Mouse (Mus musculus) G1E-ER4 (cell line): Measurements from ENCODE around the gene Nbl1. TPM values are rescaled to one million over a fixed set of nuclear protein-coding genes. Genes with fewer than 3 reads are reported as not detected.

ENCODE experiments used
- GATA1 ChIP-seq: IDR thresholded peaks from one replicate; pipeline ENCODE4 v1.8.0; 2012; ENCODE audit warnings: low read length, inconsistent platforms
- polyA plus RNA-seq: library from polyadenylated mRNA; stranded (reverse); fragments of >175 nt; gene quantifications from 2 replicates; pipeline ENCODE4 v1.2.3, GENCODE M21; 2012

Nbl1 gene
- polyA plus RNA-seq, 1 experiment, result 0.29 TPM

DNA sequence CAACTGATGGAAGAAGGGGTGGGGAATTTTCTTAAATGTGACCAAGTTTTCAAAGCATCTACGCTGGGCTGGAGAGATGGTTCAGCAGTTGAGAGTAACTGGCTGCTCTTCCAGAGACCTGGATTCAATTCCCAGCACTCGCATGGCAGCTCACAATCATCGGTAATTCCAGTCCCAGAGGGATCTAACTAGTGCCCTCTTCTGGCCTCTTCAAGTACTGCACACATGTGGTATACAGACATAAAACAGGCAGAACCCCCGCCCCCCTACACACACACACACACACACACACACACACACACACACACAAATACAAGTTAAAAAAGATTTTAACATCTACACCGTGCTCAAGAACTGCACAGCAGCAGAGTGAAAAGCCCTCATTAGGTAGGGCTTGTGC lies 22.9 kb upstream of the Nbl1 start:
- no peak for TF ChIP-seq GATA1

DNA sequence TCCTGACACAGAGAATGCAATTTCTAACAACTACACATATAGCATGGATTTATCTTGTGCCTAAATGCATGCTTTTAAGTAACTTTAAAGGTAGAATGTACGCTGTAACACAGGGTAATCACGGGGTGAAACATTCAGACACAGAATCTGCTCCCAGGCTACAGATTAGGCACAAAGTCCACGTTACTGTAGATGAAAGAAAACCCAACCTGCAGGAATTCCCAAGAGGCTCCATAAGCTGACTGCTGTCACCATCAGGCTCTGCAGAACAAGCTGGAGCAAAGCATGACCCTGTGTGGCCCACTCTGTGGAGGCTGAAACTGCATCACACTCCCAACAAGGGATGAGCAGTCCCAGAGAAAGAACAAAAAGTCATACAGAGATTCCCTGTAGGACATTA lies 19.7 kb upstream of the Nbl1 start:
- TF ChIP-seq GATA1, result no peak

DNA sequence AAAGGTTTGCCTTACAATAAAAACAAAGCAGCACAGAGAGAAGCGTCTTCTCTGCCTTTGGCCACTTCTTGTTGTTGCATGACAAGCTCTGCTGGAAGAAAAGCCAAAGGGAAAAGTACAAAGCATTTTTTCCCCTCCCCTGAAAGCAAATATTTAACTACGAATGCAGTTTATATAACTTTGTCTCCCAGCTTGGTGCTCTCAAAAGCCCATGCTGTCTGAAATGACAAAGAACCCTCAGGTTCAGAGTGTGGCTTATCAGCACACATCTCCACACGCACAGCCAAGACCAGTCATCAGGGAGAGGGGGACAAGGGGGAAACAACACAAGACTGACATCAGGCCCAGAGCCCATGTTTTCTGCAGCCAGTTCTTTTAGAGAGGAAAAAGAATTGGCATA lies 18.6 kb upstream of the Nbl1 start:
- TF ChIP-seq GATA1, result no peak

DNA sequence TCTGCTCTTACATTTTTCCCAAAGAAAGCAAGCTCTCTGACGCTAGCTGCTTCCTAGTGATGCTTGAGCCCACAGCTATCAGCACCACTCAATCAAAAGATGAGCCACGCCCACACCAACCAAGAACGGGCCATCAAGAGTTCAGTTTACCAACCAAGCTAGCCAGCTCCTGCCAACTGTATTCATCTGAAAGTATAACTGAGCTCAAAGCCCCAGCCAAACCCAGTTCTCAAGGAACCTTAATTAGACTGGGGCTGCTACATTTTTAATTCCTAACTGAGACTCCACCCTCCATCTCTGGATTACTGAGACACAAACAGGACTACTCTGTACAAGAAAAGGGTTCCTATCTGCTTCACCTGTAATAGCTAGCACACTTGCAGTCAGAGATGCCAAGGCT lies 18.1 kb upstream of the Nbl1 start:
- no peak for TF ChIP-seq GATA1

DNA sequence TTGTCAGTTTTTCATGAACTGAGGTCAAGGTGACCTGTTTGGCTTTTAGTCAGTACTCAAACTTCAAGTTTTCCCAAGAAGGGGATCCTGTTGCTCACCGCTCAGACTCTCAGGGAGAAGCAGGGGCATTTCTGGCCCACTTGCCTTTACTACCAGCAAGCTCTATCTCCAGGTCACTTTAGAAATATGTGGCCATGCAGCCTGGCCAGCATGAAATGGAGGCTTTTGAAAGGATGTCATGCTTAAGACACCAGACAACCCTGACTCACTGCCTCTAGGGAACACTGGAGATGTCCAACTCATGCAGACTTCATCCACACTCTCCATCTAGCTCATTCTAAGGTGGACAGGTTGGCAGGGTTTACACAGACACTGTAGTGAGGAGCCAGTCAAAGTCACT lies 12.7 kb upstream of the Nbl1 start:
- no peak for TF ChIP-seq GATA1

DNA sequence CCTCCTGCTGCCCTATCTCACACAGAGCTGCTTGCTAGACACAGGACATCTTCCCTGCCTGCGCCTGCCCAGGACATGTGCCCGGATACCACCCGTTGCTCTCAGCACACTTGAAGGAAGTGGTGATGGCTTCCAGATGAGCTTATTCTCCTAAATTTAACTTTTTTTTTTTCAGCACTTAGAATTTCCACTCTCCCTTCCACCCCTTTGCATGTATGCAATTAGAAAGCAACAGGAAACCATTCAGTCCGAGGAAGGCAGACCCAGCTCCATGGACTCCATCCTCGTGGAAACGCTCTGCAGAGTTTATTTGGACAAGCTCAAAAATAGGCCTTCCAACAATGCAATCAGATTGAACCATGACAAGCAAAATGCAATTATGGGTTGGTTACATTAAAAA lies 8.8 kb upstream of the Nbl1 start:
- TF ChIP-seq GATA1, result no peak

DNA sequence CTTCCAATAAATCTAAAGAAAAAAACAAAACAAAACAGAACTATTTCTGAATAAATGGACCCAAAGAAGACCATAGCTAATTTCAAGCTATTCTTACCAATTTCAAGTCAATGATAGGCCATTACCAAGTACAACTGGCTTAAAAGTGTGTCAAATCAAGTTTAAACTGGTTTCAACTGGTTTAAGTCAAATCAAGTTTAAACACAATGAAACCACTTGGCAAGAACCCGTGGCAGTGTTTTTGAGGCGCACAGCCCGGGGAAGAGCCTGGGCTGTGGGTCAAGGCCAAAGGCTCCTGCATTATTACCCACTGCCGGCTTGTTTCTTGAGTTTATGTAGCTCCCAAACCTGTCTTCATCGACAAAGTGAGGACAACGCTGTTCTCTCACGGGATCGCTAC lies 7.5 kb upstream of the Nbl1 start:
- no peak for TF ChIP-seq GATA1

DNA sequence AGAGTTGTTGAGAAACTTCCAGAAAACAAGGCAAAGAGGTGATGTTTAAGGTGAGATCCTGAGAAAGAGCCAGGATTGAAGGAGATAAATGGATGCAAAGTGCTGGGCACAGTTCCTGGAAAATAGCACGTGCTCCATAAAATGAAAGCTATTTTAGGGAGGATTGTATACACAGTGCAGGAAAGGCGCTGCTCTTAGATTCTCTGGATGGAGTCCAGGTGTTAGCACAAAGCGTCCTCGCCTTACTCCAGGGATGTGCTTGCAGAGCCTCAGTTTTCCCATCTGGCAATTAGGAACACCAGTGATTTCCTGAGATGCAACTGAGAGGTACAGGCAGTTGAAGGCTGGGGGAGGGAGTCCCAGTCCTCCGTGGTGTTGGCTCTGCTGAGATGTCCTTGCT lies 3.4 kb upstream of the Nbl1 start:
- TF ChIP-seq GATA1, result no peak

DNA sequence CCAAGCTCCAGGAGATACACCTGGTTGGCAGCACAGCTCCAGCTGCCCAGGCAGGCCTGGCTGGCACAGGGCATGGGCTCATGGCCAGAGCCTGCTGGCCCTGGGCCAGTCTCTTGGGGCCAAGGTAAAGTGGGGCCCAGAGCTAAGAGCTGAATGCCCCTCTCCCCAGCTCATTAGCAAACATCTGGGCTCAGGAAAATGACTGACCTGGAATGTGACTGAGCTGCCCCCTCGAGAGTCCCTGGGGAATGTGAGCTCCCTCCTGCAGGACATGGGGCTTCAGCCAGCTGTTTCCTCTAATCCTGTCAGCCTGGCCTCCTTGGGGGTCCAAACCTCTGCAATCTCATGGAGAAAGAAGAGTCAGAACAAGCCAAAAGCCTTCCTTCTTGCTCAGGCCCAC lies 2.6 kb upstream of the Nbl1 start:
- TF ChIP-seq GATA1, result no peak

DNA sequence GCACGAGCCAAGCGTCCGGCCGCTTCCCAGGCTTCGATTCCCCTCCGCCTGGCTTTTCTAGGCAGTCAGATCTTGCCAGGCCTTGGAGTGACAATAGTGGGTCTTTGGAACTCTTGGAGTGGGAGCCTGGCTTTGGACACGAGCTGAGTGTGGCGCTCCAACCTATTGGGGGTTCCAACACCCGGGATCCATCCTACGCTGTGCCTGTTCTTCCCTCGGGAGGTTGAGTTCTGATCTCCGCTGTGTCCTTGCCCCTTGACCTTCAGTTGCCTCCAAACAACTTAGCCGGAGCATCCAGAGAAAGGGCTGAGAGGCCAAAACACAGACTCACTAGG lies 370 bp upstream of the Nbl1 start:
- TF ChIP-seq GATA1, result no peak

DNA sequence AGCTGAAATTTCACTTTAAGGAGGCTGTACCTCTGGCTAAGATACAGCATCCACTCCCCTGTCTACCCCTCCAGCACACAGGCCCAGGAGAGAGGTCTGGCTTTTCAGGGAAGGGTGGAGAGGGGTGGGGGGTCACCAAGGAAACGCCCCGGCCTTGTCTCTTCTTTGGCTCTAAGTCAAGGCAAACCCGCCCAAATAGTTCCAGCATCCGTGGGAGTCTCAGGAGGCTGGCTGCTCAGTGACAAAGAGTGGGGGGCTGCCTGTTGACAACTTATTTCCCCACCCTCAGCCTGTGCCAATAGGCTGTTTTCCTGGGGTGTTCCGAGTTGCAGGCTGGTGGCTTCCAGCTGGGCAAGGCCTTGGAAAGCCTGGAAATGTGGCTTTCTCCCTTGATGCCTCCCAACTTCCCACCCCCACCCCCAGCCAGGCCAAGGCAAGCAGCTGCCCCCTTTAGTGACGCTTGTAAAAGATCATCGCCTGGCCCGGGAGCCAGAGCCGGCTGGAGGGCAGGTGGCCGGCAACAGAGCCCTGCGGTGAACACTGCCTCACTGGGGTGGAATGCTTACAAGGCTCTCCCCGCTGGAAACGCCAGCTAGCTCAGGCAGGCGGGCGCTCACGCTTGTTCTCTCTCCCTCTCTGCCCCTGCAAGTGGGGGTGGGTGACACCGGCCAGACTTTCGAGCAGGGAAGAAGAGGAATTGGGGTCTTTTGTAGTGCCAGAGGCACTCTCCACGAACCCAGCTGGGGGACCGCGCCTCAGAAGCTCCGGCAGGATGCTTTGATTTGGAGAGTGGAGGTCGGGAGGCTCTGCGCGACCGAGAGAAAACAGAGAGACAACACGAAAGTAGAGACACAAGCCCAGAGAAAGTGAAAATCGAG lies 1.1 kb downstream of the Nbl1 start:
- no peak for TF ChIP-seq GATA1

DNA sequence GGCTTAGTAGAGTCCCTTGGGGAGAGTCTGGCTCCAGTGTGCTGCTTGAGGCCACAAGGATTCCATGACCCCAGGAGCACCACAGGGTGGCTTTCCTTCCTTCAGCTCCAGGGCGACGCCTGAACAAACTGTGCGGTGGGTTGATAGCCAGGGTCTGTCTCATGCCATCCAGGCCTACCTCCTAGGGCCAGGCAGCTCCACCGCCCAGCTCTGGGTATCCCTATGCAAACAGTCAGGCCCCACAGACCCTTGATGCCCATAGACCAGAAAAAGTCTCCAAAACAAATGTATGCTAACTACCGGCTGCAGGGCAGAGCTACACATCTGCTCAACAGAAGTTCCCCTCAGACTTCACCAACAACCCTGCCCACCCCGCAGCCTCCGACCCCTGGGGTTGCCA lies 1.7 kb downstream of the Nbl1 start:
- TF ChIP-seq GATA1, result no peak

DNA sequence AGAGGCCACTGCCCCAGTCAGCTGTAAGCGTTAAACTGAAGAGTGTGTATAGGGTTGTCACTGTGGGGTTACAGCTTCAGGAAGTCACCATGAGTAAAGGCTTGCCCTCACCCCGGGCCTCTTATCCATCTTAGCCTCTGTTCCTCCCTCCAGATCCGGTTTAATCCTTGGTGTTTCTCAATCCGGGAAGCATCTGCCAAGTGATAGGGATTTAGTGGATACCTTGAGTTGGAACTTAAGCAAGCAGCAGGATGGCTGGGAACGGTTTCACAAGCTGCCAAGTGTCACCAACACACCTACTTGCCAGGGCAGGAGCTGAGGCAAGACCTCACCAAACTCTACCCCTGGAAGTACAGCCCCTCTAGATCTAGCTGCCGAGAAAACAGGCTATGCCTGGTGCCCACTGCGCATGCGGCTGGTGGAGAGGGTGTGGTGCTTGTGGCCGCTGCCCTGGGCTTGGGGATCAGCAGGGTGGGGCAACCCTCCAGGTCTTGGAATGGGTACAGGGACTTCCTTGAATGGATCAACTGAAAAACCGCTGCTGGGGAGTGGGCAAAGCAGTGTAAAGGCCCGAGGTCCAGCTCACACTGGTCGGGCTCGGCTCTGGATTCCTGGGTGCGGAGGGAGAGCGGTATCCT lies 2.4 kb downstream of the Nbl1 start:
- no peak for TF ChIP-seq GATA1

DNA sequence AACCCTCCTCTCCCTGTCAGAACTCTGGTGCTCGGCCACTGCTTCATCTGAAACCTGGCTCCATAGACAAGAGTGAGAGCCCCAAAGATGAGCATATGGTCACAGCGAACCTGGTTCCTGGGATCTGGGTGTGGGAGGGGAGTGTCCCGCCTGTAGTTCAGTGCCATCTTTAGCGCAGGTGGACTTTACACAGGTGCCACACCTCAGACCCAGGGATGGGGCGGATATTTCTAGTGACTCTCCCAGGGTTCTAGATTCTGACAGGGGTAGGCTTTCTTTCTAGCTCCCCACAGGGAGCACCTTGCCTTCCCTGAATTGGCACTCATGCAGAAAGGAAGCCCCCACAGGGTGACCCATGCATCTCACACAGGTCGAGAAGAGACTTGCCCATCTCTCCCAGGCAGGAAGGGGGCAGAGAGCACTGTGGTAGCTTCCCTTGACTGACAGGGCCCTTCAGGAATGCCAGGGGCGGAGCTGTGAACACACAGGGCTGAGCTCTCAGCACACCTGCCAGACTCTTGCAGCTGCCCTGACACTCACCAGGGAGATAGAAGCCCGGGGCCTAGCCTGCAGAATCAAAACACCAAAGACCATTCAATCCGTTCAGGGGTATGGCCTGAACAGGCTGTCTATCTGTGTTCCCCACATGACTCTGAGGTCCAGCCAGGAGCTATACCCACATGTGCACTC lies 3.7 kb downstream of the Nbl1 start:
- TF ChIP-seq GATA1, result no peak

DNA sequence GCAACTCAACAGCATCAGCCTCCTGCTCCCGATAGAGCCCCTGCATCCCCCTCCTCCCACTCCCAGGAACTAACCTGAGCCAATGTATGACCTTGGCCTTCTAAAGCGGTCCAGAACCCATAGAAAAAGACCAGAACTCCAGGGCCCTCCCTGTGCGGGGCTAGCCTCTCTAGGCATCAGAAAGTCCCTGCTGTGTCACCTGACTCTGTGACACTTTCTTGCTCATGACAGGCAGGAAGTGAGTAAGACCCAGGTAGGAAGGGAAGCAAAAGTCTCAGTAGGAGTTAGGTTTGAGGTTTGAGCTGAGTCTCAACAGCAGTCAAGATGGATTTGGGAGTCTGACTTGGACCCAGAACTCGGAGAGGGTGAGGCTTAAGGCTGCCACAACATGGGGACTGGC lies 5.8 kb downstream of the Nbl1 start:
- no peak for TF ChIP-seq GATA1

DNA sequence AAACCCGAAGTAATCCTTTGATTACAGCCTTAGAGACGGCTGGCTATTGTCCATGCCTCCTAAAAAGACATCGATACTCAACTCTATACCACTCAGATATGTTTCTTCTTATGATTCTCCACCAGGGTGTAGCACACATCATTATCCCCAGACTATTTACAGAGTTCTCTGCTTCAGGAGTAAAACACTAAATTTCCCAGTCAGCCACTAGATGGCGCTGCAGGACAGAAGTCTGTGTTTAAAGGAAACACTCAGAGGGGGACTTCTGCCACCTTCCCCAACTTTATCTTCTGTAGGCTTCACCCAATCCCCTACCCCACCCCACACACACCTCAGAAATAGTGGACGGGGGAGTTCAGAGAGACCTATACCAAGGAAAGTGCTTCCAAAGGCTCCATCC lies 6.8 kb downstream of the Nbl1 start:
- no peak for TF ChIP-seq GATA1

DNA sequence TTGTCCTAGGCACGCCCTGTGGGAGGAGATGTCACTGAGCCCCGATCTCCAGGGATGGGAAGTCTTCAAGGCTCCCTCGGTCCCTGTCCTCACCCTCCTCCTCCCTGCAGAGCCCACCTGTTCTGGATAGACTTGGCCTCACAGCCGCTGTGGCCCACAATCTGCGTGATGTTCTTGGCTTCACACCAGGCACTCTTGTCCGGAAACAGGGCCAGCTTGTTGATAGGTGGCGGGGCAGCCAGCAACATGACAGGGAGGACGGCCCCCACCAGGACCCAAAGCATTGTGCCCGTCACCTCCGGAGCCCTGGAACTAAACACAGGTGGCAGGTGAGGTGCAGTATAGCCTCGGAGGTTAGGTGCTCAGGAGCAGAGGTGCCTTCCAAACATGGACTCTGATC lies 7.5 kb downstream of the Nbl1 start:
- no peak for TF ChIP-seq GATA1
